Mouse (Mus musculus) thymus, adult 2 months (tissue): ENCODE measurements around the gene Slc6a1. TPM values are rescaled to one million over a fixed set of nuclear protein-coding genes. Genes with fewer than 3 reads are reported as not detected.

ENCODE experiments used
- DNase-seq: peaks from one replicate; pipeline ENCODE4 v3.0.0; 2021
- H3K27ac ChIP-seq: fragments of 200-500 bp; 2 replicates; pipeline ENCODE4 v1.5.1; 2012; ENCODE audit warnings: low read length, control low read depth; ENCODE audit not compliant: control insufficient read depth, insufficient read depth
- H3K27me3 ChIP-seq: fragments of 200-500 bp; 2 replicates; pipeline ENCODE4 v1.6.1; 2012; ENCODE audit warnings: mild to moderate bottlenecking, low read length, moderate library complexity, mixed read lengths; ENCODE audit not compliant: control insufficient read depth, insufficient read depth
- H3K36me3 ChIP-seq: fragments of 200-500 bp; 2 replicates; pipeline ENCODE4 v1.6.1; 2012; ENCODE audit warnings: mild to moderate bottlenecking, low read length, moderate library complexity; ENCODE audit not compliant: control insufficient read depth, insufficient read depth
- H3K4me1 ChIP-seq: fragments of 200-500 bp; replicated peaks from 2 replicates; pipeline ENCODE4 v1.6.1; 2012; ENCODE audit warnings: low read length; ENCODE audit not compliant: control insufficient read depth, insufficient read depth
- H3K4me3 ChIP-seq: fragments of 200-500 bp; 2 replicates; pipeline ENCODE4 v1.5.1; 2012; ENCODE audit warnings: mild to moderate bottlenecking, low read length, control low read depth, moderate library complexity; ENCODE audit not compliant: control insufficient read depth, insufficient read depth
- CTCF ChIP-seq: fragments of 200-500 bp; IDR thresholded peaks from 2 replicates; pipeline ENCODE4 v1.5.1; 2012; ENCODE audit warnings: mild to moderate bottlenecking, control low read depth, low read length, moderate library complexity, borderline replicate concordance; ENCODE audit not compliant: control insufficient read depth, poor library complexity, insufficient read depth; ENCODE audit errors: extremely low read depth
- POLR2A ChIP-seq: fragments of 200-500 bp; IDR thresholded peaks from 2 replicates; pipeline ENCODE4 v1.6.1; 2012; ENCODE audit warnings: mild to moderate bottlenecking, low read length, control low read depth, moderate library complexity; ENCODE audit not compliant: control insufficient read depth, poor library complexity, insufficient read depth; ENCODE audit errors: extremely low read depth
- WGBS: fragments of 180-500 bp; shearing (Covaris S2); methylation state at CpG from one replicate; pipeline ENCODE4 v1.1.7; 2018; 5-methylcytosine and 5-hydroxymethylcytosine counted together
- polyA plus RNA-seq: library from polyadenylated mRNA; depleted of rRNA; stranded (reverse); fragments of >200 nt; gene quantifications from 2 replicates; pipeline ENCODE4 v1.2.3, GENCODE M21; 2012; rRNA removed

Slc6a1 gene
- polyA plus RNA-seq, result 0.24 and 0.26 TPM in 2 replicates

GRCm38 (mm10) chr6:114282469-114283277, at the start of gene Slc6a1:
Slc6a1 (plus strand) TSS chr6:114282635.
- Histone ChIP-seq H3K27ac (no peak within 1 kb of the TSS), H3K4me1 (no peaks in the 10 kb centered on the region), H3K4me3 (no peak within 1 kb of the TSS), H3K27me3 (no peaks in the 10 kb centered on the region; the same call in 1 of the 2 replicates), H3K36me3 (no peaks in the 10 kb centered on the region)
- 9% methylated on average over 46 of the region's 51 CpGs for WGBS
- TF ChIP-seq CTCF, result no peak
- no peak for TF ChIP-seq POLR2A
- DNase-seq, result peak; percentile 11

GRCm38 (mm10) chr6:114238892-114239644, 43.4 kb upstream of the Slc6a1 start:
- H3K27me3 ChIP-seq, result no peaks in the 10 kb centered on the region
- TF ChIP-seq POLR2A (no peak), CTCF (no peak)
- H3K4me3 ChIP-seq, result no peak overlapping the region
- WGBS, result 37% methylated on average over 6 of the region's 6 CpGs
- H3K27ac ChIP-seq, result no peak overlapping the region
- H3K36me3 ChIP-seq, result no peaks in the 10 kb centered on the region
- no peak for DNase-seq
- no peaks in the 10 kb centered on the region for H3K4me1 ChIP-seq

- no peaks in the 10 kb centered on the region for H3K36me3 ChIP-seq
- no peak for TF ChIP-seq CTCF
- TF ChIP-seq POLR2A, result no peak
- 84% methylated on average over 11 of the region's 11 CpGs for WGBS
- H3K4me3 ChIP-seq, result no peak overlapping the region
- no peaks in the 10 kb centered on the region for H3K4me1 ChIP-seq
- no peak overlapping the region for H3K27ac ChIP-seq
- H3K27me3 ChIP-seq, result no peaks in the 10 kb centered on the region
- DNase-seq, result no peak
Observed at GRCm38 (mm10) chr6:114245665-114246064, 36.8 kb upstream of the Slc6a1 start.

GRCm38 (mm10) chr6:114250311-114250710, 32.1 kb upstream of the Slc6a1 start:
- no peaks in the 10 kb centered on the region for H3K27me3 ChIP-seq
- peak; percentile 66 for DNase-seq
- no peak for TF ChIP-seq POLR2A
- peak; percentile 80 for TF ChIP-seq CTCF
- H3K27ac ChIP-seq, result no peak overlapping the region
- H3K4me3 ChIP-seq, result no peak overlapping the region
- WGBS, result 7% methylated on average over 5 of the region's 5 CpGs
- no peaks in the 10 kb centered on the region for H3K4me1 ChIP-seq
- no peaks in the 10 kb centered on the region for H3K36me3 ChIP-seq

- Histone ChIP-seq H3K4me1 (no peaks in the 10 kb centered on the region), H3K27ac (no peak overlapping the region), H3K27me3 (no peaks in the 10 kb centered on the region), H3K36me3 (no peaks in the 10 kb centered on the region), H3K4me3 (no peak overlapping the region)
- no peak for DNase-seq
- 84% methylated on average over 14 of the region's 14 CpGs for WGBS
- TF ChIP-seq CTCF, result no peak
- no peak for TF ChIP-seq POLR2A
Observed at GRCm38 (mm10) chr6:114254927-114255326, 27.5 kb upstream of the Slc6a1 start.

GRCm38 (mm10) chr6:114257762-114258361, 24.6 kb upstream of the Slc6a1 start:
- Histone ChIP-seq H3K27me3 (no peaks in the 10 kb centered on the region), H3K4me1 (no peaks in the 10 kb centered on the region), H3K36me3 (no peaks in the 10 kb centered on the region), H3K4me3 (no peak overlapping the region), H3K27ac (no peak overlapping the region)
- DNase-seq, result no peak
- TF ChIP-seq POLR2A (no peak), CTCF (no peak)
- WGBS, result 93% methylated on average over 1 of the region's 1 CpGs
